Mouse (Mus musculus) 416B (cell line): Measurements from ENCODE around the gene Nsun2.
"Not testable (repeated sequence)": the region's sequence is repeated elsewhere in the genome, so short reads cannot be mapped to it uniquely, and the experiment has no call there.

Source experiments
- DNase-seq: peaks from one replicate; pipeline ENCODE4 v3.0.0; 2011; ENCODE audit warnings: low read depth

Nsun2 gene

GRCm38 (mm10) chr13:69593453-69593852 is 59.9 kb downstream of the Nsun2 start:
- DNase-seq = peak; percentile 61

GRCm38 (mm10) chr13:69594577-69595256 is 61.2 kb downstream of the Nsun2 start:
- DNase-seq = peak; percentile 67

- DNase-seq = no peak
Measured at GRCm38 (mm10) chr13:69595911-69596310, 62.4 kb downstream of the Nsun2 start.

GRCm38 (mm10) chr13:69596515-69596914 is 63.0 kb downstream of the Nsun2 start:
- DNase-seq = no peak

GRCm38 (mm10) chr13:69598867-69599266 is 65.3 kb downstream of the Nsun2 start:
- peak; percentile 17 for DNase-seq

- DNase-seq = not testable (repeated sequence)
Measured at GRCm38 (mm10) chr13:69600863-69601262, 67.3 kb downstream of the Nsun2 start.

GRCm38 (mm10) chr13:69601321-69601720 is 67.8 kb downstream of the Nsun2 start:
- peak; percentile 12 for DNase-seq

GRCm38 (mm10) chr13:69604670-69605069 is 71.1 kb downstream of the Nsun2 start:
- peak; percentile 14 for DNase-seq

GRCm38 (mm10) chr13:69608734-69609133 is 75.2 kb downstream of the Nsun2 start:
- DNase-seq = no peak

- peak; percentile 55 for DNase-seq
Measured at GRCm38 (mm10) chr13:69610751-69611397, 77.3 kb downstream of the Nsun2 start.

GRCm38 (mm10) chr13:69611398-69612174 is 78.0 kb downstream of the Nsun2 start, which contains the start of gene Srd5a1:
Gene Srd5a1 (minus strand): TSS chr13:69611442.
- DNase-seq = peak; percentile 99

- DNase-seq = peak; percentile 12
Measured at GRCm38 (mm10) chr13:69612175-69612544, 78.6 kb downstream of the Nsun2 start.

- no peak for DNase-seq
Measured at GRCm38 (mm10) chr13:69616716-69617115, 83.2 kb downstream of the Nsun2 start.

GRCm38 (mm10) chr13:69623843-69624242 is 90.3 kb downstream of the Nsun2 start:
- no peak for DNase-seq

GRCm38 (mm10) chr13:69624510-69624909 is 91.0 kb downstream of the Nsun2 start:
- DNase-seq = no peak

GRCm38 (mm10) chr13:69627941-69628340 is 94.4 kb downstream of the Nsun2 start:
- DNase-seq = no peak

GRCm38 (mm10) chr13:69630576-69630975 is 97.0 kb downstream of the Nsun2 start:
- no peak for DNase-seq

- DNase-seq = no peak
Measured at GRCm38 (mm10) chr13:69631111-69631510, 97.6 kb downstream of the Nsun2 start.

- DNase-seq = no peak
Measured at GRCm38 (mm10) chr13:69631659-69632058, 98.1 kb downstream of the Nsun2 start.

GRCm38 (mm10) chr13:69633551-69633950 is 100.0 kb downstream of the Nsun2 start:
- DNase-seq = no peak

- DNase-seq = no peak
Measured at GRCm38 (mm10) chr13:69633988-69634387, 100.4 kb downstream of the Nsun2 start.

GRCm38 (mm10) chr13:69635836-69636235 is 102.3 kb downstream of the Nsun2 start:
- not testable (repeated sequence) for DNase-seq

- no peak for DNase-seq
Measured at GRCm38 (mm10) chr13:69636375-69636774, 102.8 kb downstream of the Nsun2 start.
